Mouse (Mus musculus): ENCODE results near the gene Cd300e.
A peak's percentile ranks its signal among the peaks of the same experiment; 100 is the strongest.

Gene Cd300e

DNA sequence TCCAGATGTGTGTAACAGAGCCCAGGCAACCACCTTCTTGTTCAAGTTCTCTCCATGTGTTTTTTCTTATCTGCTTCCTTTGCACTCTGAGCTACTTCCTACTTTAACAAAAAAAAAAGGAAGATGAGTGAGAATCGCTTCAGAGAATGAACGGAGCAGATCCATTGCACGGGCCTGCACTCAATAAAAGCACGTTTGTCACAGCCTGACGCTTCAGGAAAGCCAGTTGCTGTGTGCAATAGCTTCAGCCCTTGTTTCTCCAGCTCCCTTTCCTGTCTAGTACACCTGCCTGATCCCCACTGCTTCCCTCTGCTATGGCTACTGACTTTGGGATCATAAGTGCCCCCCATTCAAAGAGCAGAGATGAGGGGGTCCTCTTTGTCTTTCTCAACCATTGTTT, at the start of gene Cd300e:
Gene Cd300e, minus strand, starts transcription at position 101 of the 400 bp plus-strand sequence.
- DNase-seq (ENCODE audit: low spot score in 2 of 2) = no peak

DNA sequence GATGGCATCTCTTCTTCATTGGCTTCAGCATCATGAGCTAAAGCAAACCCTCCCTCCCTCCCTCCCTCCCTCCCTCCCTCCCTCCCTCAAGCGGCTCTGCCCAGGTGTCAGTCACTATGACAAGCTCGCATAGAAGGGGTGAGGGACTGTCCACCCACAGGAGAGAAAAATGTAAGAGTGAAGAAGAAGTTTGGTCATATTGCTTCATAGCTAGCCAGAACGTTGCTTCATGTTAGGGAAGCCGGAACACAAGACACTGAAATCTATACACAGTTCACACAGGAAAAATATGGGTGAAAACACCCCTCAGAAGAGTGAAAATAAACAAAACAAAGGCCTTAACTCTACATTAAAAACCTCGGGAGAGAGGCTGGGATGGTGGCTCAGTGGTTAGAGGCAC, 48.3 kb upstream of the Cd300e start:
- no peak for DNase-seq (ENCODE audit: low spot score in 2 of 2)

DNA sequence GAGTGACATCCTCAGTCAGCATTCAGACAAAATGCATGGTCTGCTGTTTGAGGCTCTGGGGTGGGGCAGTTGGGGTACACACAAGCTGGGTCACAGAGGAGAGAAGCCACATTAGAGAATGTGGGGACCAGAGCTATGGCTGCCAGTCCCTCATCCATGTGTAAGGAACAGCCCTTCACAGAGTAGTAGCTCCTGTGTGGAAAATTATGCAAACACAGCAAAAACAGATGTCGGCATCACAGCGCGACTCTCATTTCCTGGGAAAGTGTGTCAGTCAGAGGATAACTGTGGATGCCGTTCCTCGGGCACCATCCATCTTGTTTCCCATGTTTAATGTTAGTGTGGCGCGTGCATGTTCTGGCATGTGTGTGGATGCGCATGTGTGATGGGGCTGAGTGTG, 46.2 kb upstream of the Cd300e start:
- DNase-seq (ENCODE audit: low spot score in 2 of 2) = no peak

DNA sequence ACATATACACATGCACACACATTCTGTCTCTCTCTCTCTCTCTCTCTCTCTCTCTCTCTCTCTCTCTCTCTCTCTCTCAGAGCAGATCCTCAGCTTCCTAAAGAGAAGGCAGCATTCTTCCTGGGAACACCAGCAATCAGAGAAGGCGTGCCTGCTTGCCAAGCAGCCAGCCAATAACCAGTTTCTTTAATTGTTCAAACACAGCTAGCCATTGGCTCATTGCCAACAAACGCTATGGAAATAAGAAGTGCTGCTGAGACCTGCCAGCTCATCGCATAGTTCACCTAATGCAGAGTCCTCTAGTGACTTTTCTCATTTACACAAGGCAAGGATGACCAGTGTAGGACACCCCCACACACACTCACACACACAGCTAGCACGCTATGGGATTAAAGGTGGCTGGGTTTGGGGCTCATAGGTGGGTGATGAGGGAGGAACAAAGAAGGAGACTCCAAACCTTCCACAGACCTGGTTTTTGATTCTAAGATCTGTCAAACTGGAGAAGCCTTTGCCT, 45.5 kb upstream of the Cd300e start:
- no peak for DNase-seq (ENCODE audit: low spot score in 2 of 2)

DNA sequence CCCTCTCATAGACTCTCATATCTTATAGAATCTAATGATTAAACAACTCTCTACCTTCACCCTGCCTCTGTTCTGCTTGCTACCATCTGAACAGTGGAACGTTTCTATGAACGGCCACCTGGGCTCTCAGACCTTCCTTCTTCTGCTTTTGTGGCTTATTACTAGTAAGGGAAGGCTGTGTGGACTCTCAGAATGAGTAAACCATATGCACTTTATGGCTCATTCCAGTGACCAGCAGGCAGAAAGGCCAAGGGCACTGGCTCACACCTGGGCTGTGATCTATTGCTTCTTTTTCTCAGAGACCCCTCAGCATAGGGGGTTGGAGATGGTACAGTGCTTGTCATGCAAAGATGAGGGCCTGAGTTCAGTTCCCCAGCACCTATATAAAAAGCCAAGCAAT, 44.7 kb upstream of the Cd300e start:
- no peak for DNase-seq (ENCODE audit: low spot score in 2 of 2)

DNA sequence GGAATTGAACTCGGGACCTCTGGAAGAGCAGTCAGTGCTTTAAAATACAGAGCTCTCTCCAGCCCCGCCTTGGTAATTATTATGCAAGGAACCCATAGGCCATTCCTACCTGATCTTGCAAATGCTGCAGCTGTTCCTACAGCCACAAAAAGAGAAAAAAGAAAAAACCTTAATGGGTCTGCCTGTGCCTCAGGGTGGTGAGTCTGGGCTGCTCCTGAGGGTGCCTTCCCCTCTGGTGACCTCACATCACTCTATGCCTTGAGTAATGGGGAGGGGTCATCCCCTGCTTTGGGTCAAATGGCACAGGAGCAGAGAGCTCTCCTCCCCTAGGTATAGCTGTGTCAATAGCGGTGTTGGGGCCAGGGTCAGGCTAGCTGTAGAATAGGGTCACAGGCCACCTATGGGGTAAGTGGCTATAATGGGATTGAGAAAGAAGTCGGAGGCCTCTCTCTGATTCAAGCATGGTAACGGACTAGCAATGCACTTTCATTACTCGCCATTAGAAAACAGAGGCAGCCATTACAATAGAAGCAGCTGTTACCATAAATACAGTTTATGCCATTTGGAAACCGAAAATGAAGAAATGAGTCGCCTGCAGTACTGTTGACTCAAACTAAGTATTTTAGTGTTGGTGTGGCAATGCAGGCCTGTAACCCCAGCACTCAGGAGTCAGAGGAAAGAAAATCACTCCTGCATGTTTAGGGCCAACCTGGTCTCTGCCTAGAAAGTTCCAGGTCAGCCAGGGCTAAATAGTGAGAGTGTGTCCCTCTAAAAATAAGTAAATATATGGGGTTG, 43.0 kb upstream of the Cd300e start:
- DNase-seq (ENCODE audit: low spot score in 2 of 2) = no peak

DNA sequence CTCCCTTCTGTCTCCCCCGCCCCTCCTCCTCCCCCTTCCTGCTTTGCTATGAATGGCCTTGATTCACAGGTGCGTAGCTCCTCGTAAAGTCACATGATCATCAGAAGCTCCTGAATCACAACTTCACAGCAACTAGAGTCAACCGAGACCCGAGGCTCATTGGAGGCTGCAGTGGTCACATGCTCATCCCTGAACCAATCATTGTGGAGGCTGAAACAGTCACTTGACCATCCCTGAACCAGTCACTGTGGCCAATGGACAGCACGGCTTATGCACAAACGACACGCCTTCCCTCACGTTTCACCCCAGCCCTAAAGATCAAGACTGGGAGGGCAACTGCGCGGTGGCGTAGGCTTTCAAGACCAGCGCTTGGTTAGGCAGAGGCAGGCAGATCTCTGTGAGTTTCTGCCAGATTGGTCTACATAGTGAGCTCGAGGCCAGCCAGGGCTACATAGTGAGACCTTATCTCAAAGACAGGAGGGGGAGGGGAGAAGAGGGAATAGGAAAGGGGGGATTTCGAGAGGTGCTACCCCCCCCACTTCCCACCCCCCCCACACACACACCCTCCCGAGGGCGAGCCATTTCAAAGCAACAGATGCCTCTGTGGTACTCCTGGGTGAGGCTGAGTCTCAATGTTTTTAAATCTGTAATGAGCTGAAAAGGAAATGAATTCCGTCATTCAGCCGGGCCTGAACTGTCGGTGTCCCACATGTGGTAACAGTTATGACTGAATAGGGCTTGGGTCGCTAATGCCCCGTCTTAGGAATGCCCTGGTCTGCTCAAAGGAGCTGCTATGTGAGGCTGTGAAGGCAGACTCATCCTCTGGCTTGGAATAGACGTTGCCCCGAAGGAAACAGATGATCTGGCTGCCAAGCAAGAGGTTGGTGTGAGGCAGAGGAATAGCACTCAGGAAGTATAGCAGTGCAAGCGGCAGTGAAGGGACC, 41.8 kb upstream of the Cd300e start:
- DNase-seq (ENCODE audit: low spot score in 2 of 2) = no peak

DNA sequence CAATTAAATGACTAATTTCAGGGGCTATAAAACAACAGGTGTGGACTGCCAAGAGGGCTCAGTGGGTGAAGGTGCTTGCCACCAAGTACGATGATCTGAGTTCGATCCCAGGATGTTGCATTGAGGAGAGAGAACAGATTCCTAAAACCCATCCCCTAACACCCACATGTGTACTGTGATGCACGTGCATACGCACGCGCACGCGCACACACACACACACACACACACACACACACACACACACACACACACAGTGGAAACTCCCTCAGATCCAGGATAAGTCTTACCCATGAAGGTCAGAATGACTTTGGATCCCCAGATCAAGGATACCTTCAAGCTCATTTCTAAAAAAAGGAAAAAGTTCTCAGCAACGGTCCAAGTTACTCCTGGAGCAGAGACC, 40.1 kb upstream of the Cd300e start:
- DNase-seq (ENCODE audit: low spot score in 2 of 2) = no peak

DNA sequence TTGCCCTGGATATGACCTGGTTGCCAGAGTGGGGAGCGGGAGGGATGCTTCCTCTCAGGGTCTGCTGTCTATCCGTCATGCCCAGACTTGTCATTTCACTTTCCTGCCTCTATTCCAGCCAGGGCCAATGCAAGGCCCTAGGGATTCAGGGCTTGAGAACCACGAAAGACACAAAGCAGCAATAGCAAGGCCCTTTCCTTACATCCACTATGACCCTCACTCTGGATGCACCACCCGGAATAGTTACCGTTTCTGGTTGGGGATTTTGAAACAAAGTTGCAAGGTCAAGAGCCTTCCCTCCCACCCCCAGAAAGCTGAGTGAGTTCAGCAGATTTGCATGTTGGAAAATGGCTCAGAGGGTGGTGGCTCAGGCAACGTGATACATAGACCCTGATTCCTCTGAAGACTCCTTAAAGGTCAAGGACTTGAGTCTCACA, 39.7 kb upstream of the Cd300e start:
- no peak for DNase-seq (ENCODE audit: low spot score in 2 of 2)

DNA sequence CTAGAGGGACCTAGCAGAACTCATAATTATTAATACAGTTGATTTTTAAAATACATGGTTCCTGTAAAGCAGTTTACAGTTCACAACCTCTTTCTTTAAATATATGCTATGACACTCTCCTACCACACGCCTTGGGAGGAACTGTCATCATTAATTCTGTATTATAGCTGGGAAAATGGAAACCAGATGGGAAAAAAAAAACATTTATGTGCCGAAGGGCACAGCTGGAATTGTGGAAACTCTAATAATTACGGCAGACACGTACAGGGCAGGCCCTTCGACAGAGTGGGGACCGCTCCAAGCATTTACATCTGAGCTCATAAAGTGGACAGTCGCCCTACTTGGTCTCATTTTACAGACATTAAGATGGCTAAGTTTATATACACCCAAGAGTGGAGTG, 38.8 kb upstream of the Cd300e start:
- DNase-seq (ENCODE audit: low spot score in 2 of 2) = no peak

DNA sequence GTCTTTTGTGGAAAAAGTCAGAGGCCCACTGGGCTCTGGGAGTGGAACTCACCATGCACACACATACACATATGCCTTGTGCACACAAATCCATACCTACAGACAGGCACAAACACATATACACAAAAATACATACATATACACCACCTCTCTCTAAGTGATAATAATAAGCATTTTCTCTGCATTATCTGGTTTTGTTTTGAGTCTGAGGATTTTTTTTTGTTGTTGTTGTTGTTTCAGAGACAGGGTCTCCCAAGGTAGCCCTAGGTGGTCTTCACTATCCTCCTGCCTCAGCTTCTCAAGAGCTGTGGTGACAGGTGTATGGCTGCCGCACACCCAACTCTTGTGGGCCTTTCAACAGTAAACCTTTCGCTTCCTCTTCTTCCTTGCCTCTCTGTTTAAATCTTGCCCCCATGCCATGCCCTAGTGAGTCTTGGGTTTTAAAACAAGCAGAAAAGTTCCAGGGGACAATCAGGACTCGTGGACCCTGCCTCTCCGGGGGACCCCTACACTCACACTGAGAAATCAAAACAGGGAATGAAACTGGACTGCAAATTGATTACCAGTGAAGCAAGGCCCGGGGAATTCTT, 38.1 kb upstream of the Cd300e start:
- no peak for DNase-seq (ENCODE audit: low spot score in 2 of 2)

DNA sequence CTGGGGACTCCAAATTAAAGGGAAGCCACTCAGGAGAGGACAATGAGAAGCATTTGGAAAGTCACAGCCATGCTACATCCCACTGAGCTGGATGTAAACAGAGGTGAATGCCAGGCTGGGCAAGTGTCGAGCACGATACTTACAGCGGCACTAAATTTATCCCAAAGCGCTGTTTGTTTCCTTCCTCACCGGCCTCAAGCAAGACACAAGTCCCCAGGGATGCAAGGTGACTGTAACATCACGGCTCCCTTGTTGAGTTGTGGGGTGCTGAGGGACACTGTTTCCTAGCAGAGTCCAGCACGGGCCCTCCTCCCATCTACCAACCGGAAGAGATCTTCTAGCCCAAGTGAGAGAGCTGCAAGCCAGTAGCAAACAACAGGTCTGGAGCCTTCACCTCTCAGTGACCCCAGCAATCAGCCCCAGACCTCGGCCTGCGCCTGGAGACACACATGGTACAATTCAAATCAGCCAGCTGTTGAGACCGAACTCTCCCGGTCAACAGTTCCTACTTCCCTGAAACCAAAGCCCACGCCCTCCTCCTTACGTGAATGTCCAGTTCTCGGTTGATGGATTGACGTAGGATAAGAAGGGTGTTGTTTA, 37.4 kb upstream of the Cd300e start:
- DNase-seq (ENCODE audit: low spot score in 2 of 2) = no peak

DNA sequence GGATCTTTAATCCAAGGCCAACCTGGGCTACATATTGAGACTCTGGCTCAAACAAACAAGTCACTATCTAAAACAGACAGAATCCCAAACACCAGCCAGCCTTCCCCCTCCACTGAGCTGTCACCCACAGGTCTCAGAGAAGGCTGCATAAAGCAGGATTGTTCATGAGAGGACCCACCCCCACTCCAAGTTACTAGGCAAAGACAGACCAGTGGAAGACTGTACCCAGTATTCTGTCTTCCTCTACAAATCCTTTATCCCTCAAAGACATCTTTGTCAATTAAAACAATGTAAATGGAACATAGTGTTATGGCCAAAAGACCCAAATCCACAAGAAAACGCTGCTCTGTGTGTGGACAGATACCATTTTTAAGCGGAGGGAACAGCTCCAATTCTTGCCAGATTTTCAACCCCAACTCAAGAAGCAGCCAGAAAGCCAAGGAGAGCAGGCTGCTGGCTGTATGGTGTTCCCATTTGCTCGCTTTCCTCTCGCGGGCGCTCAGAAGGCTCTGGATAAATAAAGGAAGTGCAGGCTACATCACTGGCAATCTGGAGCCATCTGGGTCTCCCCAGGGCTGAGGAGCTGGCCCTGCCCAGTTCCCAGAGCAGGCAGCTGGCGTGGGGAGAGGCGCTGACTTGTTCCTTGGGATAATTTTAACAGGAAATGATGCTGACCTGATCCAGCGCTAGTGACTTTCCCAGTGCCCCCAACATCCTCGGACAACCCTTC, 36.4 kb upstream of the Cd300e start:
- no peak for DNase-seq (ENCODE audit: low spot score in 2 of 2)

DNA sequence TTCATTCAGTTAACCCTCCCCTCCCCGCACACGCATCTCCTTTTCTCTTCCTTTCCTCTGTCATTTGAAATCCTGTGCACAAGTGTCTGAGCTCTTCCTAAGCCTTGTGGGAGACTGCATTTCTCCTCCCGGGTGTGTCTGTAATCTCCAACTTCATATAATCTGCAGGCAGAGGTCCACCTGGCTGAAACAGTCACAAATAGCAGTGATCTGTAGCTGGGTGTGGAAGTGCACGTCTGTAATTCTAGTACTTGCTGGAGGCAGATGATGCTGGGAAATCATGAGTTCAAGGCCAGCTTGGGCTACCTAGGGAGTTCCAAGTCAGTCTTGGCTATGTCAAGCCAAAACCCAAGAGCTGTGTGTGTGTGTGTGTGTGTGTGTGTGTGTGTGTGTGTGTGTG, 30.2 kb upstream of the Cd300e start:
- DNase-seq (ENCODE audit: low spot score in 2 of 2) = no peak

DNA sequence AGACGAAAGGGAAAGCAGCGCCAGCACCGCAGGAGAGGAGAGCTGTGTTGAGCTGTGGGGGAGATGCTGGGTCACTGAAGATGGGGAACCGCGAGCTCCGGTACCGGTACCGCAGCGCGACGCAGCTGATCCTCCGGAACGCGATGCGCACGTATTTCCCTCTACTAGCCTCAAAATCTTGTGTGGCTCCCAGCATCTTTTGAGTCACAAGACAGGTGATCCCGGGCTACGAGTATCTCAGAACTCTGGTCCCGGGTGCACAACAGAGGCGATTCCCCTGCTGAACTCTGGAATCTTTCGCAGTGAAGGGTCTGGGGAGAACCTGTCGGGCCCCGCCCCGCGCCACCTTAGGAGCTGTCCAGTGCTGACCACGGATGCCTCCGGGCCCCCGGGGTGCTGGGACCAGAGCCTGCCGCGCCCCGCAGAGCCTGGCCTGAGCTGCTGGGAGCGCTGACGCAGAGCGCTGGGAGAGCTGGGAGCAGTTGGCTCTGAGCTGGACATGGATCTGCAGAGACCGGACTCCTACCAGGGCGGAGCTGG, 29.5 kb upstream of the Cd300e start, which contains the start of gene Rab37:
Gene Rab37, plus strand, starts transcription at position 70 of the 540 bp plus-strand sequence.
- no peak for DNase-seq (ENCODE audit: low spot score in 2 of 2)

DNA sequence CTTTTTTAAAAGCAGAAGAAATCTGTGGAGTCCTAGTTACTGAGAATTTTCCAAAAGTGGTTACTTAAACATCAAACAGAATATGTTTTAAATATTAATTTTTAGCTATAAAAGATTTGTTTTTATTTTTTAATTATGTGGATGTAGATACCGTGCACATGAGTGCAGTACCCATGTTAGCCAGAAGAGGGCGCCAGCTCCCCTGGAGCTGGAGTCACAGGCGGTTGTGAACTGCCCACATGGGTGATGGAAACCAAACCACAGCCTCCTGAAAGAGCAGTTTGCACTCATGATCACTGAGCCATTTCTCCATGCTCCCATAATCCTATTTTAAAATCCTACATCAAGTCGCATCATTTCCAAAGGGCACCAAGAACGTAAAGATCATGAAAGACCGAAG, 27.9 kb upstream of the Cd300e start:
- no peak for DNase-seq (ENCODE audit: low spot score in 2 of 2)

DNA sequence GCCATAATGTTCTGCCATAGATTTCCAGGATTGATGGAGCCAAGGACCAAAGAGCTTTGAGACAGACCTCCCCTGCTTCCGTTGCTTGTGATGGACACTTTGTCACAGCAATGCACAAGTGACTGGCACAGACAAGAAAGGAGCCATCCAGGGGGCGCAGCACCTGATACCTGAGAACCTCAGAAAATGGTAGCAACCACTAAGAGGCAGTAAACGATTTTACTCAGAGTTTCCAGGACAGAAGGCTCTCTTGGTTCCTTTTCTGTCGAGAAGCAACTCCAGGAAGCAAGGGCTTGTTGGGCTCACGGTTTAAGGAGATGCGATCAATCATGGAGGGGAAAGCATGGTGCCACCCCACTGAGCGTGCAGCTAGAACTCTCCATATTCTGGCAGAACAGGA, 24.2 kb upstream of the Cd300e start:
- DNase-seq (ENCODE audit: low spot score in 2 of 2) = no peak

DNA sequence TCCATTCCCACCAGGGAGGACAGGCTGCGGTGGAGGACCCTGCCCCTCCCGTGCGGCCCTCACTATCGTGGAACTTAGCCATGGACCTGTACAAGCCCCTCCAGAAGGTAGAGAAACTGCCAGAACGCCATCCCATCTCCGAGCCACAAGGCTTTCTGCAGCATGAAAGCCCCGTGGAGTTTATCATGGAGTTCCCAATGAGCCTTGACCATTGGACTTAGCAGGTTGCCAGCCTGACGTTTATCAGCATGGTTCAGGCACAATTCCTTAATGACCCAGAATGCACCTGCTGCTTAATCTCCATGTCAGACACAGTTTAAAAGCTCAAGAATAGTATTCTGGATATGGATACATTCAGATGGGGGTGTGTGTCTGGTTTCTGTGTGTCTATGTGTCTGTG, 23.1 kb upstream of the Cd300e start:
- DNase-seq (ENCODE audit: low spot score in 2 of 2) = no peak

DNA sequence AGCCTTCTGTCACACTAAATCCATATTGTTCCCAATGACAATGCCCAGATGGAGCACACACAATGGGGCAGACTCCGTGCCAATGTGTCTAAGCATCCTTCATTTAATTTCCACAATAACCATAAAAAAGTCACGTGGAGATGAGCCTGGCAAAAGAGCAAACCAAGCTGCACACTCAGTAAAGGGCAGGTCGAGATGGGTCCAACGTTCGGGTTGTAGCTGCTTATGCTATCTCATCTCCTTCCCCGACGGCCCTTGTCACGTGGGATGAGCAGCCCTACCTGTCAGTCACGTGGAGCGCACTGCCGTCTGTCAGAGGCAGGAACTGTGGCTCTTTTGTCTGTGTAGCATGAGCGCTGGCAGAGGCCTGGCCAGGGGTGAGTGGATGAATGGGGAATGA, 22.6 kb upstream of the Cd300e start:
- DNase-seq (ENCODE audit: low spot score in 2 of 2) = no peak

DNA sequence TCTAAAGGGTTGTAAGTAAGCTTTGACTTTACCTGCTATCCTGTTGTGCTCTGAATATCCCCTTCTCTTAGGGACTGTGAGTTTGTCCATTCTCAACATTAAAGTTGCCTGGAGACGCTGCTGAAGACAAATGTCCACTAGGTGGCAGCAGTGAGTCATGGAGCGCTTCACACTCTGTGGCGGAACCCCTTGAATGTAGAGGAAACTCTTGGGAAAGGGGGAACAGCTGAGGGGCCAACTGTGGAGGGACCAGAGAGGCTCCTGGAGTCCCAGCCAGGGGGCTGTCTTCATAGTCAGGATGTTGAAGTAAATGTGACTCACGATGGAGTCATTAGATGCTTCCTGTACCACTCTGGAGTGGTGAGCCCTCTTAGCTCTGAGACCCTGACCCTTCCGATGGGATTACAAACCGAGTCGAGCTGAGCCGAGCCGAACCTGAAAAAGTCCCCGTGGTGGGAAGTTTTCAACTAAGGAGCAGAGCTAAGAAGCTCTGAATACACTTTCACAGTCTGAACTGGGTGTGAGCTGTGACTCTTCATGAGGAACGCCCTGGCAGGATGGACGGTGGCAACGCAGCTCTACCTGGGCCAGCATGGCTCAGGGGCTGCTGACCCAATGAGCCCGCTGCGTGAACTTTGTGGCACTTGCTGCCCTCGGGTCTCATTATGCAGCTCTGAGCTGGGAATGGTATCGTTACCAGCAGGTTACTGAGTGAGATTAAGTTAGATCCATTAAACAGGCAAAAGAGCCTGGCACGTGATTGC, 21.6 kb upstream of the Cd300e start:
- peak; percentile 59 to 88 for DNase-seq (ENCODE audit: low spot score in 2 of 2)

Measured in spleen, postnatal 4 days (tissue).